Mouse (Mus musculus): ENCODE measurements around the gene Nono. TPM values are rescaled to one million over a fixed set of nuclear protein-coding genes. Genes with fewer than 3 reads are reported as not detected.
A peak's percentile ranks its signal among the peaks of the same experiment; 100 is the strongest.

The Nono gene
- 100 to 1,000 TPM in 1 of 2 experiments, 10 to 100 TPM in 1; 80.4 to 108 TPM for total RNA-seq (2021)
- long read RNA-seq, experiment 1, transcript Nono-201 (12 exons, 2,562 nt): major isoform, 66 of 87 reads
- long read RNA-seq, experiment 1, partial matches to known transcripts: 6 of 87 reads
- long read RNA-seq, experiment 1, other reads (novel, unspliced or antisense): 14 of 87 reads
- long read RNA-seq, experiment 2, transcript Nono-201 (12 exons, 2,562 nt): major isoform, 81 of 102 reads
- long read RNA-seq, experiment 2, partial matches to known transcripts: 10 of 102 reads
- long read RNA-seq, experiment 2, other reads (novel, unspliced or antisense): 11 of 102 reads

- peak; percentile 72 to 80 for DNase-seq
- intact Hi-C loops (cut with DNase I): loop anchor here (5.0 kb wide), 1 partner anchor 58 kb away; no protein-coding TSS in a partner anchor
These were observed at the start of gene Nono for GRCm38 (mm10) chrX:101429142-101429949. Gene Nono, plus strand, starts transcription at chrX:101429318.

GRCm38 (mm10) chrX:101379744-101380143 lies 49.4 kb upstream of the Nono start:
- no peak for DNase-seq
- intact Hi-C loops (cut with DNase I): no loop called here

GRCm38 (mm10) chrX:101383455-101383854 lies 45.7 kb upstream of the Nono start:
- intact Hi-C loops (cut with DNase I): no loop called here
- DNase-seq: no peak

GRCm38 (mm10) chrX:101384439-101385137 lies 44.5 kb upstream of the Nono start:
- DNase-seq: no peak
- intact Hi-C loops (cut with DNase I): no loop called here

GRCm38 (mm10) chrX:101386222-101386621 lies 42.9 kb upstream of the Nono start:
- no peak for DNase-seq
- intact Hi-C loops (cut with DNase I): no loop called here

GRCm38 (mm10) chrX:101388866-101389537 lies 40.1 kb upstream of the Nono start:
- DNase-seq: no peak
- intact Hi-C loops (cut with DNase I): no loop called here

GRCm38 (mm10) chrX:101394341-101394740 lies 34.8 kb upstream of the Nono start:
- no peak for DNase-seq
- intact Hi-C loops (cut with DNase I): no loop called here

- intact Hi-C loops (cut with DNase I): no loop called here
- no peak for DNase-seq
These were observed 32.7 kb upstream of the Nono start for GRCm38 (mm10) chrX:101396459-101396858.

- peak; percentile 49 to 65 for DNase-seq
- intact Hi-C loops (cut with DNase I): loop anchor here (5.0 kb wide), 1 partner anchor 87 kb away; no protein-coding TSS in a partner anchor
These were observed 10.0 kb upstream of the Nono start for GRCm38 (mm10) chrX:101418946-101419724.

GRCm38 (mm10) chrX:101419725-101420699 lies 9.1 kb upstream of the Nono start:
- peak; percentile 84 to 88 for DNase-seq
- intact Hi-C loops (cut with DNase I): loop anchor here (5.0 kb wide), 1 partner anchor 88 kb away; no protein-coding TSS in a partner anchor

GRCm38 (mm10) chrX:101420700-101421095 lies 8.4 kb upstream of the Nono start, which contains the start of gene Zmym3:
Gene Zmym3, minus strand, starts transcription at chrX:101420849.
- intact Hi-C loops (cut with DNase I): no loop called here
- DNase-seq: no peak

- DNase-seq: no peak
- intact Hi-C loops (cut with DNase I): no loop called here
These were observed 5.7 kb upstream of the Nono start for GRCm38 (mm10) chrX:101423462-101423861.

- DNase-seq: peak in 1 of 2 experiments; percentile 28
- intact Hi-C loops (cut with DNase I): loop anchor here (5.0 kb wide), 1 partner anchor 60 kb away; no protein-coding TSS in a partner anchor
These were observed 1.3 kb upstream of the Nono start for GRCm38 (mm10) chrX:101427774-101428173.

- intact Hi-C loops (cut with DNase I): loop anchor here (5.0 kb wide), 1 partner anchor 59 kb away; no protein-coding TSS in a partner anchor
- DNase-seq: no peak
These were observed 355 bp upstream of the Nono start for GRCm38 (mm10) chrX:101428785-101429141.

GRCm38 (mm10) chrX:101429976-101430375 lies 858 bp downstream of the Nono start:
- intact Hi-C loops (cut with DNase I): loop anchor here (5.0 kb wide), 1 partner anchor 57 kb away; no protein-coding TSS in a partner anchor
- peak; percentile 5 to 16 for DNase-seq

GRCm38 (mm10) chrX:101448886-101449475 lies 19.9 kb downstream of the Nono start, which contains the start of gene Itgb1bp2:
Gene Itgb1bp2, plus strand, starts transcription at chrX:101449088.
- intact Hi-C loops (cut with DNase I): no loop called here
- DNase-seq: peak; percentile 12 to 42

GRCm38 (mm10) chrX:101451147-101451546 lies 22.0 kb downstream of the Nono start:
- DNase-seq: no peak
- intact Hi-C loops (cut with DNase I): no loop called here

- DNase-seq: no peak
These were observed 22.5 kb downstream of the Nono start for GRCm38 (mm10) chrX:101451591-101451990.

More at GRCm38 (mm10) chrX:101451591-101451990, 22.5 kb downstream of the Nono start:
- intact Hi-C loops (cut with DNase I): no loop called here

Measured in heart, postnatal 14 days (tissue).